Mouse (Mus musculus) embryonic stem cell, embryonic (primary cell): Measurements from ENCODE around the gene Ret.

ENCODE experiments used
- CTCF ChIA-PET, 4 experiments: fragments of 300-600 bp in 2 of 4; fragments of 350-600 bp in 2 of 4; sonication (Branson Sonifier 250); formaldehyde crosslinking; loops; one replicate each; lab custom pipeline; 2022; ENCODE audit warnings: inconsistent platforms in 2 of 4; lab: Charles Lee
- POLR2A ChIA-PET, 4 experiments: fragments of 300-600 bp in 2 of 4; fragments of 350-600 bp in 2 of 4; sonication (Branson Sonifier 250); formaldehyde crosslinking; loops; one replicate each; lab custom pipeline; 2022; ENCODE audit warnings: antibody characterized with exemption in 4 of 4, inconsistent platforms in 1 of 4; lab: Charles Lee

Gene Ret

DNA sequence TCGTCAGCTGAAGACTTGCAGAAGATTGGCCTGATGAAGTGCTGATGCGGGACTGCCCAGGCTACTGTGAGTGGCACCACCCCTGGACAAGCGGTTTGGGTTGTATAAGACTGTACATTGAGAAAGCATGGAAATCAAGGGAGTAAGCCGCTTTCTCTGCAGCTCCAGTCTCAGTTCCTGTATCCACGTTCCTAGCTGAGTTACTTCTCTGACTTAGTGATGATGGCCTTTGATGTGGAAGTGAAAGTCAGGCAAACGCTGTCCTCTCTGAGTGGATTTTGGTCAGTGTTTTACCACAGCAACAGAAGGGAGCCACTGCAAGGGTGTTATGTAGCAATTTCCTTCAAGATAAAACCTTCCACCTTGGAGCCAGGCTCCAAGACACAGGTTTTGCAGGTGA is 56.6 kb downstream of the Ret start:
- ChIA-PET POLR2A (no interaction called here), CTCF (no interaction called here)

DNA sequence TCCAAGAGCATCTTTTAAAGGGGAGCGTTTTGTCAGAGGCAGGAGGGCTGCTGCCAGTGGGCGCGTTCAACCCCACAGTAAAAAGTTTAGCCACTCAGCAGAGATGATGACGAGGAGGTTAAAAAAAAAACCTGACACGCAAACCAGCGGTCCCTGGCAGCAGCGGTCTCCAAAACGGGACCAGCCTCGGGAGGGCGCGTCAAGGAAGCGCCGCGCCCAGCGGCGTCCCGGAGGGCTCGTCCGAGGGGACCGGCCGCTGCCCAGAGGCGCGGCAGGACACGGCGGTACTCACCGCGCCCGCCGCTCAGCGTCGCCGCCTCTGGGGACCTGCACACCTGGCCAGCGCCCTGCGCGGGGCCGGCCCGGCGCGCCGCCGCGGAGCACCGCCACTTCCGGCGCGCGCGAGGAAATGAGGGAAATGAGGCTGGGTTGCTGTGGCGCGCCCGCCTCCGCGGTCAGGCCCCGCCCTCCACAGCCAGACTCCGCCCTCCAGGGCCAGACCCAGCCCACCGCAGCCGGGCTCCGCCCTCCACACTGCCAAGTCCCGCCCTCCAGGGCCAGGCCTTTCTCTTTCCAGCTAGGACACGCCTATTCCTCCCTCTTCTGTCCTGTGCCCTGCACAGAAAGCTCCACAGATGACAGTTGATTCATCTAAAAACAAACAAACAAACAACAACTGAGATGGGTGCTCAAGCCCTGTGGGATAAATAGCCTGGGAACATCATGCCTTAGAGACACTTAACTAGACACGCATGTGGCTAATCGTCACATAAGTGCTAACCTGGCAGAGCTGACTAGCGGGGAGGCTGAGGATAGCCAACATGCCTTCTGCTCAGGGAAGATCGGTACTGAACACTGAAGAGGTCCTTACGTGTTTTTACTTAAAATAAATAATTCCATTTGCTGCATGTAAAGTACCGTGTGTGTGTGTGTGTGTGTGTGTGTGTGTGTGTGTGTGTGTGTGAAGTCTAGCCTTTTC is 58.5 kb downstream of the Ret start, which contains the start of gene Csgalnact2:
Gene Csgalnact2 (minus strand): TSS at position 410 of the 979 bp plus-strand sequence.
- ChIA-PET POLR2A (interaction anchor here in 3 of 4 experiments (0.6 to 1.9 kb wide), 29 partner anchors 9 to 1257 kb away, joined by 3 to 16 read pairs (median 4); partner anchors contain the start of genes Bms1 (in 2 of the 3), Ankrd26 (in 1 of the 3) and Ret (in 1 of the 3)), CTCF (interaction anchor here in 3 of 4 experiments (0.7 to 1.6 kb wide), 5 partner anchors 41 to 586 kb away, joined by 3 to 7 read pairs (median 4); partner anchors contain the start of gene Bms1 (in 1 of the 3))

DNA sequence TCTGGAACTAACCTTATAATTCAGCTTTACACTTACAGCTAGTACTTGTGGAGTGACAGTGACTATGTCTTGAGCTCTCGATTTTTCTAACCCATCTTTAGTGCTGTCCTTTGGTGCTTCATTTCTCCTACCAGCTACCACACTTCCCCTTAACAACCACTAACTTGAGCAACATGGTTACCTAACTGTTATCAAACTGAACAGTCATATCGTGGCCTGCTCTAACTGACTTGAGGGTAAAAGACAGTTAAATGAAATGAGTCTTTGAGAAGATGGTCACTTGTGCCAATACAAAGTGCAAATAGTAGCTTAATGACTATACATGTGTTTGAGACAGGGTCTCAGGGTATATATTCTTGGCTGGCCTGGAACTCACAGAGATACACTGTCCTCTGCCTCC is 60.4 kb downstream of the Ret start:
- ChIA-PET CTCF (no interaction called here), POLR2A (no interaction called here)

DNA sequence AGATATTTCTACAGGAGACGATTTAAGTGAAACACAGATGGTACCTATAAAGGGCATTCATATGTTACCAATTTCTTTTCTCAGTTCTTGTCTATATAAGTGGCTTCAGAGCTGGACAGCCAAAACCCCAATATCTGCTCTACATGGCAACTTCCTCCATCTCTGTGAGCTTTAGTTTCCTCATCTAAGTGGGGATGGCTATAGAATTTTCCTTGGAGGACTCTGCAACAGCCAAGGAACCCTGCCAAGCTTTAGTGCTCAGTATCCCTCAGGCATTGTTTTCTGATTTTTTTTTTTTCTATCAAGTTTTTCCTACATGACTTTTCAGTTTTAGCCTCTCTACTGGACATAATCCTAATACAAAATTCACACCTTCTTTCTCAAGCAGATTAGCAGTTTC is 63.1 kb downstream of the Ret start:
- ChIA-PET POLR2A (interaction anchor here in 2 of 4 experiments (1.1 to 1.3 kb wide), 2 partner anchors 284 to 285 kb away, joined by 3 read pairs; partner anchors contain the start of gene Bms1 (in 2 of the 2)), CTCF (no interaction called here)

DNA sequence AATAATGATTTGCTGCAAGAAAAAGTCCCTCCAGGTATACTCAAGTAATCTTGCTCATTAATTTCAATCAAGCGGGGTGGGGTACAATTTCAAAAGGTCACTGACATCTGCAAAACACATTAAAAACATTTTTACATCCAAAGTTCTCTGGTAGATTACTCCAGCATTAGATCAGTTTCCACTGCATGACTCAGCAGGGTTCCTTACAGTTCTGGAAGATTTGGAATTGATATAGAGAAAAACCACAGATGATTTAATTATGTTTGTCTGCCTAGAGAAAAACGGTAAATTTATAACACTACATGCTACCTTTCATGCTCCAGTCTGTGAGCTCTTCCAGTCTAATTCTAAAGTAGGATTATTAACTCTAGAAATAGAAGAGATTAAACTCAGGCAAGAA is 67.5 kb downstream of the Ret start:
- POLR2A ChIA-PET: no interaction called here
- CTCF ChIA-PET: interaction anchor here in 1 of 4 experiments (0.6 kb wide), 1 partner anchor 1322 kb away, joined by 9 read pairs; no protein-coding TSS in a partner anchor

DNA sequence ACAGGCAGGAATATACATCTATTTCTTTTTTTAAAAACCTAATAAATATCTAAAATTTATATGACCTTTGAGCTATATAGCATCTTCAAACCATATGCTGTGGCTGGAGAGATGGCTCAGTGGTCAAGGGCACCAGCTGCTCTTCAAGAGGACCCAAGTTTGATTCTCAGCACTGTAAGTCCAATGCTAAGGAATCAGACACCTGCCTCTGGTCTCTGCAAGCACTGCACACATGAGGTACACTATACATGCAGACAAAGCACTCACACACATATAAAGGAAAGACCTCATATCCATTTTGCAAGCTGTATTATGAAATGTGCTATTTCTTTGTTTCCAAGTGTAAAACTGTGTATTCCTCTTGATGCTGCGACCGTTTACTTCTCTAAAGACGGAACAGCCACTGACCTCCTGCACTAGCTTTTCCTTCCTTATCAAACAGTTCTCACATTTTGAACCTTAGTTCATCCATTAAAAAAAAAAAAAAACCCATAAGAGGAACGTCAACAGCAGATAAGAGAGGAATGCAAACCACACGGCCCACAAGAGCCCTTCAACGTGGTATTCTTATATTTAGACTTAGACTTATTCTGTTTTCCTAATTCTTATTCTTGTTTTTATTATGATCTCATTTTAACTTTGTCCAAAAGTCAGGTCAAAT is 69.6 kb downstream of the Ret start:
- ChIA-PET CTCF (interaction anchor here in 2 of 4 experiments (0.7 to 1.1 kb wide), 2 partner anchors 63 to 131 kb away, joined by 3 to 8 read pairs; no protein-coding TSS in a partner anchor), POLR2A (interaction anchor here (0.6 to 1.2 kb wide), 4 partner anchors 11 to 260 kb away, joined by 3 to 4 read pairs (median 4); no protein-coding TSS in a partner anchor)

DNA sequence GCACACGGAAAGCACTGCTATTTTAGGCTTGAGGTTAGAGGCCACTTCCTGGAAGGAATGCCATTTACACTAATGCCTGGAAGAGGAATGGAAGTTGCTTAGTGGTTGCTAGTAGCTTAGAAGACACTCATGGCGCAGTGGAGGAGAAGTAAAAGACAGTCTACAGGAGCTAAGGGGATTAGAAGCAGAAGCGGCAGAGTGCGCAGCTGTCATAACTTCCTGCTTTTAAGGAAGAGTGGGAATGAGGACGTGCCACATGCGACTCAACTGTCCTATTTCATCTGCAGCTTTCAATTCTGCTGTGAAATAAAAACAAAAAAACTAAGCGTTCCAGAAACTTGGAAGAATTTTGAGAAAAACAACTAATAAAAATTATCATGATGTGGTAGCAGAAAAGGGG is 70.3 kb downstream of the Ret start:
- POLR2A ChIA-PET: interaction anchor here in 2 of 4 experiments (0.7 to 1.2 kb wide), 2 partner anchors 12 to 34 kb away, joined by 3 read pairs; no protein-coding TSS in a partner anchor
- CTCF ChIA-PET: no interaction called here

DNA sequence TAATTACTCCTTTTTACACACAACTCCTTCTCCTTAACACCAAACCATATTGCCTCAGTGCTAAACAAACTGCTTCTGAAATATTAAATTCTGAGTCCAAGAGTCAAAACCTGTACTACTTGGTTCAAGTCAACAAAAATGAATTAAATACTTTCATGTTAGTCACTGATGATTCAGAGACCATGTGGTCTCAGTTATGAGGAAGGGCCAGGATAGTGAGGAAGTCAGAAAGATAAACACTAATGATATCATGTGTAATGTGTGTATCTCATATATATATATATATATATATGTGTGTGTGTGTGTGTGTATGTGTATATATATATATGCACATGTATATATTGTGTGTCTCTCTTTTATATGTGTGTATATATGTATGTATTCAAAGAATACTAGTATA is 70.9 kb downstream of the Ret start:
- POLR2A ChIA-PET: interaction anchor here in 1 of 4 experiments (1.2 kb wide), 1 partner anchor 35 kb away, joined by 3 read pairs; no protein-coding TSS in a partner anchor

DNA sequence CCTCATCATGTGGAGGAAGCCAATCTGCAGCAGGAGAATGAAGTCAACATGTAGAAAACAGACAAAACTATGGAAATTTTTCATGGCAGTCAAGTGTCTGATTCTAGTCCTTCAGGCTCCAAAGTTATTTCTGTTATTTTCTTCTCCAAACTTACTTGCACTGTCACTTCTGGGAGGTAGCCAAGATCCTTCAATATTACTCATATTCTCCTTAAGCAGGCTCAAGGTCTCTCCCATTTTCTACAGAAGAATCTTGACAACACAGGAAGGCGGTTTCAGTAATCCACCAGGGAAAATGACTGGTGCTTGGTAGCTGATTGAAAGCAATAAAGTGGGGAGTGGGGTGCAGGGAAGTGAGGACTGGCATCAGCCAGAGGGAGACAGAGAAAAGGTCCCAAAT is 74.8 kb downstream of the Ret start:
- POLR2A ChIA-PET: interaction anchor here in 1 of 4 experiments (2.7 kb wide), 1 partner anchor 16 kb away, joined by 7 read pairs; the partner anchor contains the start of gene Csgalnact2

More for the DNA sequence above, 70.9 kb downstream of the Ret start:
- CTCF ChIA-PET: no interaction called here

DNA sequence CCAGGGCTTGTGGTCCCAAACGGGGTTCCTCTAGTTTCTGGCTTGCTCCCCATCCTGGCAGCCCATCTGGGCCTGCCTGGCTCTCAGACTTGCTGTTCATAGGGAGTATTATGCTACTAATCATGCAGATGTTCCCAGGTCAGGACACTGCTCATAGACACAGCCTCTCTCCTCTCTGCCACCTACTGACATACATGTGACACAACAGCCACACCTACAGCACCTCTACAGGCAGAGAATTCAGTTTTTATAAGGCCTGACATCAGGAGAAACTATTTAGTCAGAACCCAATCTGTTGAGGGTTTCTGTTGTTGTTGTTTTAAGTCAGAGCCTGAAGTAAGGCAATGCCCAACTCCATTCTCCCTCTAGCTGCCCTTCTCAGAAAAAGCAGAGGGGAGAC is 85.7 kb downstream of the Ret start:
- POLR2A ChIA-PET: no interaction called here
- CTCF ChIA-PET: interaction anchor here in 1 of 4 experiments (0.6 kb wide), 1 partner anchor 1296 kb away, joined by 3 read pairs; no protein-coding TSS in a partner anchor

More for the DNA sequence above, 74.8 kb downstream of the Ret start:
- CTCF ChIA-PET: interaction anchor here in 1 of 4 experiments (0.5 kb wide), 1 partner anchor 60 kb away, joined by 3 read pairs; no protein-coding TSS in a partner anchor
